Mouse (Mus musculus) heart, embryonic 13.5 days (tissue): ENCODE data around the gene Tns1. TPM values are rescaled to one million over a fixed set of nuclear protein-coding genes. Genes with fewer than 3 reads are reported as not detected.
"Not testable (repeated sequence)": the region's sequence is repeated elsewhere in the genome, so short reads cannot be mapped to it uniquely, and the experiment has no call there.

Experiments used
- ATAC-seq: fragments of 200-750 bp; cut with Nextera tagmentation; 2 replicates; pipeline ENCODE4 v1.8.0; 2017; ENCODE audit warnings: moderate TSS enrichment; ENCODE audit not compliant: insufficient number of reproducible peaks, low FRiP score, low TSS enrichment; ENCODE audit errors: extremely low read depth
- H3K27ac ChIP-seq: fragments of 300-500 bp; sonication (generic); replicated peaks from 2 replicates; pipeline ENCODE4 v1.5.1; 2015; ENCODE audit warnings: moderate library complexity, mild to moderate bottlenecking, inconsistent platforms
- H3K27me3 ChIP-seq: fragments of 300-500 bp; sonication (generic); replicated peaks from 2 replicates; pipeline ENCODE4 v1.6.1; 2015; ENCODE audit warnings: mild to moderate bottlenecking, inconsistent platforms
- H3K36me3 ChIP-seq: fragments of 300-500 bp; sonication (generic); 2 replicates; pipeline ENCODE4 v1.6.1; 2015; ENCODE audit warnings: mild to moderate bottlenecking, inconsistent platforms
- H3K4me1 ChIP-seq: fragments of 300-500 bp; sonication (generic); 2 replicates; pipeline ENCODE4 v1.6.1; 2015; ENCODE audit warnings: inconsistent platforms
- H3K4me2 ChIP-seq: fragments of 300-500 bp; sonication (generic); 2 replicates; pipeline ENCODE4 v1.6.1; 2015; ENCODE audit warnings: inconsistent platforms, mild to moderate bottlenecking, moderate library complexity
- H3K4me3 ChIP-seq: fragments of 300-500 bp; sonication (generic); 2 replicates; pipeline ENCODE4 v1.5.1; 2015; ENCODE audit warnings: moderate library complexity, mild to moderate bottlenecking, inconsistent platforms
- H3K9ac ChIP-seq: fragments of 300-500 bp; sonication (generic); 2 replicates; pipeline ENCODE4 v1.6.1; 2015; ENCODE audit warnings: inconsistent platforms, mild to moderate bottlenecking, moderate library complexity
- H3K9me3 ChIP-seq: fragments of 300-500 bp; sonication (generic); 2 replicates; pipeline ENCODE4 v1.6.1; 2016; ENCODE audit warnings: inconsistent platforms
- WGBS: fragments of 180-500 bp; shearing (Covaris S2); methylation state at CpG from one replicate; pipeline ENCODE4 v1.1.7; 2015; ENCODE audit warnings: mixed read lengths; 5-methylcytosine and 5-hydroxymethylcytosine counted together
- polyA plus RNA-seq: library from polyadenylated mRNA; unstranded; fragments of >200 nt; fragmentation: Nextera tagmentation; extraction: Ambion mirVana; gene quantifications from 2 replicates; pipeline ENCODE4 v1.2.1, GENCODE M21; 2015

Gene Tns1
- polyA plus RNA-seq, 1 experiment from 2014 or later, result 105 TPM

DNA sequence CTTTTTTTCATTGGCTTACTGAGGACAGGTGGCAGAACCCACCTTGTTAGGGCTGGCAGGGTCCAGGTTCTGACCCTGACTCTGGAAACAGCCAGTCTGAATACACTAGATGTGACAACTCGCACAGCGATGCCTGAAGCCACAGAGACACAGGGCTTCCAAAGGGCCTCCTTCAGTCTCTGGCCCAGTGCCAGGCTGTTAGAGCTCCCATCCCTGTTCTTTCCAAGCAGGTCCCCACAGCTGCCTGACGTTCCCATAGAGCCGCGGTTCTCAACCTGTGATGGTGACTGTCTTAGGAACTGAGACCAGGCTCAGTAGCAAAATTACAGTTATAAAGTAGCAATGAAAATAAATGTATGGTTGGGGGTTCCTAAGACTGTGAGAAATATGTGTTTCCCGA, 217.9 kb downstream of the Tns1 start:
- peaks cover 41% of the 10 kb centered on the region for H3K4me1 ChIP-seq
- no peak overlapping the region for H3K4me3 ChIP-seq
- peak overlapping the region; percentile 17 for H3K9ac ChIP-seq
- H3K27me3 ChIP-seq, result no peaks in the 10 kb centered on the region
- peaks cover 41% of the 10 kb centered on the region for H3K36me3 ChIP-seq
- WGBS, result 27% methylated on average over 6 of the region's 6 CpGs
- H3K4me2 ChIP-seq, result no peak overlapping the region
- H3K9me3 ChIP-seq, result 0 out of 2 replicates have a peak, but pooled peaks cover 3% of the 10 kb centered on the region
- H3K27ac ChIP-seq, result peak overlapping the region; percentile 82
- ATAC-seq, result 0 out of 2 replicates have a peak, but pooled peaks have one; percentile 40

DNA sequence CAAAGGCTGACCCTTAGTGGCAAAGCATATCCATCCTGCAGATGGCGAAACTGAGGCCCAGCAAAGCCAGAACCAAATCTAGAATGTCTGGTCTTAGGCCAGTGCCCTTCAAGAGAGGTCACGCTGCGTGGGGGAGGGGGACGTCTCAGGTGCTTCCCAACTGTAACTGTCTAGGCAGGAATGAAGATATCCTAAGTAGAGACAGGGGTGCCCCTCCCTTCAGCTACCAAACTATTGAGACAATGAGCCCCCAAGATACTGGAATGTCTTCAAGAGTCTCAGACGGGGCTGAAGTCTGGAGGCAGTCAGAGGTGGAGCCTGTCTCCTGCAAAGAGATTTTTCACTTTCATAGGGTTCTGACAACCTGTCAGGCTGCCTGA, 218.4 kb downstream of the Tns1 start:
- peak overlapping the region; percentile 82 for H3K27ac ChIP-seq
- H3K36me3 ChIP-seq, result peaks cover 35% of the 10 kb centered on the region
- H3K27me3 ChIP-seq, result no peaks in the 10 kb centered on the region
- no peak overlapping the region for H3K4me2 ChIP-seq
- H3K4me1 ChIP-seq, result peaks cover 39% of the 10 kb centered on the region
- no peak for ATAC-seq
- no peak overlapping the region for H3K4me3 ChIP-seq
- peak overlapping the region; percentile 17 for H3K9ac ChIP-seq
- H3K9me3 ChIP-seq, result 0 out of 2 replicates have a peak, but pooled peaks cover 3% of the 10 kb centered on the region
- 42% methylated on average over 5 of the region's 5 CpGs for WGBS

- peaks cover 31% of the 10 kb centered on the region for H3K36me3 ChIP-seq
- H3K27ac ChIP-seq, result peak overlapping the region; percentile 82
- ATAC-seq, result no peak
- H3K4me2 ChIP-seq, result no peak overlapping the region
- no peaks in the 10 kb centered on the region for H3K27me3 ChIP-seq
- peak overlapping the region; percentile 17 for H3K9ac ChIP-seq
- H3K4me3 ChIP-seq, result no peak overlapping the region
- peaks cover 39% of the 10 kb centered on the region for H3K4me1 ChIP-seq
- H3K9me3 ChIP-seq, result 0 out of 2 replicates have a peak, but pooled peaks cover 3% of the 10 kb centered on the region
- 47% methylated on average over 10 of the region's 10 CpGs for WGBS
These were observed 219.0 kb downstream of the Tns1 start for GRCm38 (mm10) chr1:73905111-73905810.

- peaks cover 39% of the 10 kb centered on the region for H3K4me1 ChIP-seq
- H3K27ac ChIP-seq, result no peak overlapping the region
- 88% methylated on average over 8 of the region's 8 CpGs for WGBS
- no peak overlapping the region for H3K4me3 ChIP-seq
- ATAC-seq, result no peak
- no peak overlapping the region for H3K4me2 ChIP-seq
- H3K9me3 ChIP-seq, result 0 out of 2 replicates have a peak, but pooled peaks cover 3% of the 10 kb centered on the region
- no peaks in the 10 kb centered on the region for H3K27me3 ChIP-seq
- no peak overlapping the region for H3K9ac ChIP-seq
- peaks cover 25% of the 10 kb centered on the region for H3K36me3 ChIP-seq
These were observed 219.6 kb downstream of the Tns1 start for GRCm38 (mm10) chr1:73904641-73905040.

DNA sequence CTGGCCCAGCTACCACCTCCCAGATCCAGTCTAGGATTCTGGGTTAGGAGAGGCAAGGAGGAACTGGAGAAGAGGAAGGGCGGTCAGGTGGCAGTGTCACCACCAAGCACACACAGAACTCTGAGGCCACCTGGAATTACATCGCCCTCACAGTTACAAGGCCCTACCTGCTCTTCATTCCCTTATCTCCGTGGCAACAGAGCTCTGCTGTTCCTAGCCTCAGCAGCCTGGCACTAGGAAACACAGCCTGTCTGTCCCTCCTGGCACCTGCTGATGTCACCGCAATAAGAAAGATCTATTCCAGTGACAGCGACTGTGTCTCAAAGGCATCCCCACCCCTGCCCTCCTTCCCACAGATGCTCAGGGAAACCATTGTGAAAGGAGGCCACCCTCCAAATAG, 221.2 kb downstream of the Tns1 start:
- no peak overlapping the region for H3K4me3 ChIP-seq
- H3K27ac ChIP-seq, result 0 out of 2 replicates have a peak overlapping the region, but pooled peaks have one; percentile 65
- H3K4me2 ChIP-seq, result no peak overlapping the region
- no peaks in the 10 kb centered on the region for H3K27me3 ChIP-seq
- 0 out of 2 replicates have a peak, but pooled peaks cover 3% of the 10 kb centered on the region for H3K9me3 ChIP-seq
- peaks cover 16% of the 10 kb centered on the region for H3K36me3 ChIP-seq
- 72% methylated on average over 5 of the region's 5 CpGs for WGBS
- H3K4me1 ChIP-seq, result peaks cover 35% of the 10 kb centered on the region
- no peak overlapping the region for H3K9ac ChIP-seq
- ATAC-seq, result no peak

DNA sequence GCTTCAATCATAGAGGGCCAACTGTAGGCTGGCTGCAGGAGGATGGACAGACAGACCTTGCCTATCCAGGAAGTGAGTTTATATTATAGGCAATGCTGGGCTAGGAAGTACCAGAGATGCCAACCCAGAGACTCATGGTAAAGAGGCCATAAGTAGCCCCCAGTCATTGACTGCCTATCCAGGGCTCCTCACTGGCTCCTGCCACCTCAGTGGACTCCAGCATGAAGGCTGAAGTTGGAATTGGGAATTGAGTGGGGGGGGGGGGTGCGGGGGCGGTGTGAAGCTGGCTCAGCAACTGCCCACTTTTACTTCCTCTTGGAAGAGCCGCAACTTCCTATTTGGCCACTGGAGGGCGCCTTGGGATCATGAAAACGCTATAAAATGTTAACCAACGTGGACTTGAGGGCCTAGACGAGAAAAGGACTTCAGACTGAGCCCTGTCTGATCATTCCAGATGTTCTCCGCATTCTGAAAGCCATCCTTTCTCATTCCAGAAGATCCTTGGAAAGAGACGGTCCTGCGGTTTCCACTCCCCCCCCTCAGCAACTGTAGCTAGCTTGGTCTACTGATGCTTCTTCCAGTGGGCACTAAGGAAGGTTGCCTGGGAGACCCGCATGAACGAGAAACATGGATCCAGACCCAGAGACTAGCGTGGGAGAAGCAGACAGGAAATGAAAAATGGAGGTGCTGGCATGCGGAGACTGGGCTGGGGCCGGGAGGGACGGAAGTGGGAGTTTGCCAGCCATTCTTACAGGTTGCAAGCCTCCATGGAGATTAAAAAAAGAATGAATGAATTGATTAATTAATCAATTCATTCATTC, 221.9 kb downstream of the Tns1 start:
- Histone ChIP-seq H3K4me3 (no peak overlapping the region), H3K27me3 (no peaks in the 10 kb centered on the region), H3K27ac (peak overlapping the region; percentile 65), H3K36me3 (peaks cover 11% of the 10 kb centered on the region), H3K9me3 (0 out of 2 replicates have a peak, but pooled peaks cover 3% of the 10 kb centered on the region), H3K4me1 (peaks cover 35% of the 10 kb centered on the region), H3K9ac (peak overlapping the region; percentile 63), H3K4me2 (no peak overlapping the region)
- ATAC-seq, result no peak
- WGBS, result 19% methylated on average over 16 of the region's 16 CpGs

- Histone ChIP-seq H3K4me1 (peaks cover 30% of the 10 kb centered on the region), H3K9me3 (no peaks in the 10 kb centered on the region), H3K4me3 (no peak overlapping the region), H3K27me3 (no peaks in the 10 kb centered on the region), H3K27ac (no peak overlapping the region), H3K4me2 (no peak overlapping the region), H3K36me3 (peaks cover 5% of the 10 kb centered on the region; the same call in 1 of the 2 replicates), H3K9ac (no peak overlapping the region)
- 6% methylated on average over 3 of the region's 3 CpGs for WGBS
- no peak for ATAC-seq
These were observed 222.8 kb downstream of the Tns1 start for GRCm38 (mm10) chr1:73901496-73901899.

GRCm38 (mm10) chr1:73895451-73895850, 228.8 kb downstream of the Tns1 start:
- ATAC-seq, H3K27ac ChIP-seq, H3K4me1 ChIP-seq, H3K27me3 ChIP-seq, H3K4me2 ChIP-seq, H3K9me3 ChIP-seq, H3K9ac ChIP-seq, H3K4me3 ChIP-seq: not testable (repeated sequence)
- 87% methylated on average over 6 of the region's 6 CpGs for WGBS
- H3K36me3 ChIP-seq, result peaks cover 22% of the 10 kb centered on the region

- Histone ChIP-seq H3K36me3 (peaks cover 15% of the 10 kb centered on the region; the same call in 1 of the 2 replicates), H3K27me3 (no peaks in the 10 kb centered on the region), H3K9me3 (peaks cover 10% of the 10 kb centered on the region), H3K27ac (no peak overlapping the region), H3K4me3 (no peak overlapping the region), H3K4me1 (no peaks in the 10 kb centered on the region), H3K9ac (no peak overlapping the region), H3K4me2 (no peak overlapping the region)
- ATAC-seq, result no peak
These were observed 243.5 kb downstream of the Tns1 start for GRCm38 (mm10) chr1:73880731-73881130.

DNA sequence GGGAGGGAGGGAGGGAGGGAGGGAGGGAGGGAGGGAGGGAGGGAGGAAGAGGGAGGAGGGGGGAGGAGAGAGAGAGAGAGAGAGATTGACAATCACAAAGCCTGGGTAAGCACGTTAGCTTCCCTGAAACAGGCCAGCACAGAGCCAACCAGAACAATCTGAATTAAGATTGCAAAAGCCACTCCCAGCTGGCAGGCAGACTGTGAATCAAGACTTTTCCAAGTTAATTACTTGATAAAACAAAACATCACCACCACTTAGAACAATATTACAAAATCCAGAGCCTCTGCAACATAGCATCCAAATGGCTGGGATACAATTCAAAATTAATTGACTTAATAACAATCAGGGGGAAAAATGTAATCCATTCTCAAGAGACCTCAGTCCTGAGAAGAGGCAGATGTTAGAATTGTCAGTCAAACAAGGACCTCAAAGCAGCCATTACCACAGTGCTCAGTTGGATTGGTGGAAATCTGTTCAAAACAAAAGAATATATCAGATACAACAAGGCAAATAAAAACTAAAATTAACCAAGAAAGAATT, 248.5 kb downstream of the Tns1 start:
- 27% methylated on average over 1 of the region's 1 CpGs for WGBS

GRCm38 (mm10) chr1:73864314-73864713, 259.9 kb downstream of the Tns1 start:
- Histone ChIP-seq H3K4me1 (peaks cover 13% of the 10 kb centered on the region), H3K36me3 (no peaks in the 10 kb centered on the region), H3K4me3 (no peak overlapping the region), H3K9ac (no peak overlapping the region), H3K27me3 (no peaks in the 10 kb centered on the region), H3K4me2 (no peak overlapping the region), H3K27ac (no peak overlapping the region), H3K9me3 (no peaks in the 10 kb centered on the region)
- ATAC-seq, result no peak
- WGBS, result 63% methylated on average over 3 of the region's 3 CpGs

More for the DNA sequence above, 248.5 kb downstream of the Tns1 start:
- Histone ChIP-seq H3K9me3 (no peaks in the 10 kb centered on the region), H3K4me1 (no peaks in the 10 kb centered on the region), H3K9ac (no peak overlapping the region), H3K4me2 (no peak overlapping the region), H3K27me3 (no peaks in the 10 kb centered on the region), H3K36me3 (no peaks in the 10 kb centered on the region), H3K4me3 (no peak overlapping the region), H3K27ac (no peak overlapping the region)
- ATAC-seq, result no peak
